ENCODE assay signal across 2 mouse cellular contexts in the genomic region with DNA sequence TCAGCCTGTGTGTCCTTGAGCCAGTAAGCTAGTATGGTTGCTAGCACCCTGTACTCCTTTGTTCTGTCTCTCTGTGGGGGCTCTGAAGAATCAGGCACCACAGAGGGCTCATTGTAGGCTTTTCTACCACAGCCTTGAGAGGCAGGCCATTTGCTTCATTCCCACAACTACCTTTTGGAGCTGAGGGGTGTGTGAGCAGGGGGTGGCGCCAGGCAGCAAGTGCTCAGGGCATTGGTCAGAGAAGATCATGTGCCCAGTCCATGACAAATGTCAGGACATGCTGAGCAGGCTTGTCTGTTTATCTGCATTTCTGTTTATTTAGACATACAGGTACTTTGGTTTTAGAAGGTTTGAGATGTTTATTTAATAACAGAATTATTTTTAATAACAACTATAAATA.
A peak's percentile ranks its signal among the peaks of the same experiment; 100 is the strongest.
TF ChIP-seq lines count a peak whose summit lies in the region.

No protein-coding gene starts in this region.

TF ChIP-seq in C2C12, 6 proteins besides CTCF, POLR2A, EP300 and RAD21:
- TF ChIP-seq USF1 (IDR thresholded peaks at IDR 0.05; ENCODE audit: low read depth): peak; percentile 26
- no peak for TF ChIP-seq MAX (IDR thresholded peaks at IDR 0.05)
TF ChIP-seq in C2C12: peak in this region for 1.

TF ChIP-seq in MEL, 35 proteins besides CTCF, POLR2A, EP300 and RAD21:
- TF ChIP-seq USF1 (IDR thresholded peaks at IDR 0.05; ENCODE audit: low read depth, low read length) (peak; percentile 54), ELF1 (IDR thresholded peaks at IDR 0.05; ENCODE audit: low read depth, low read length) (no peak)
